Mouse (Mus musculus): ENCODE results near the gene Fxyd2. TPM values are rescaled to one million over a fixed set of nuclear protein-coding genes. Genes with fewer than 3 reads are reported as not detected.
A peak's percentile ranks its signal among the peaks of the same experiment; 100 is the strongest.

The Fxyd2 gene
- polyA plus RNA-seq, 1 experiment from 2014 or later, result 12.7 TPM

DNA sequence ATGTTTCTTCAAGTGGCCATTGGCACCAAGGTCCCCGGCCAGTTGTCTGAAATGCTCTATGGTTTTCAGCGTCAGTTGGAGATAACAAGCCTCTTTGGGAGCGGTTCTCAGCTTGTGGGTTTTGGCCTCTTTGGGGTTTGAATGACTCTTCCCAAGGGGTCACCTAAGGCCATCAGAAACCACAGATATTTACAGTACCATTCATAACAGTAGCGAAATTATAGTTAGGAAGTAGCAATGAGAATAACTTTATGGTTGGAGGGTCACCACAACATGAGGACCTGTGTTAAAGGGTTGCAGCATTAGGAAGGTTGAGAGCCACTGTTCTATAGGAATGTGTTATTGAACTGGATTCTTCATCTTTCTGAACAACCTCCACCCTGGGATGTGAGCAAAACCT lies 51.9 kb downstream of the Fxyd2 start:
- Histone ChIP-seq H3K27me3 (ENCODE audit: control insufficient read depth, insufficient read depth, low read length) (no peaks in the 10 kb centered on the region), H3K4me2 (replicated peaks) (no peak overlapping the region), H3K9me3 (ENCODE audit: control insufficient read depth, low read length) (no peaks in the 10 kb centered on the region), H3K4me1 (replicated peaks; ENCODE audit: control insufficient read depth, insufficient read depth, low read length) (peaks cover 12% of the 10 kb centered on the region; the same call in 1 of the 2 replicates), H3K9ac (no peak overlapping the region), H3K4me3 (replicated peaks; ENCODE audit: low read length) (no peak overlapping the region), H3K27ac (no peak overlapping the region), H3K36me3 (replicated peaks; ENCODE audit: control insufficient read depth, insufficient read depth) (peaks cover 13% of the 10 kb centered on the region; the same call in 1 of the 2 replicates)
- WGBS, result 96% methylated on average over 4 of the region's 4 CpGs
- ATAC-seq (ENCODE audit: low FRiP score) (no peak), DNase-seq (ENCODE audit: low spot score) (no peak)

DNA sequence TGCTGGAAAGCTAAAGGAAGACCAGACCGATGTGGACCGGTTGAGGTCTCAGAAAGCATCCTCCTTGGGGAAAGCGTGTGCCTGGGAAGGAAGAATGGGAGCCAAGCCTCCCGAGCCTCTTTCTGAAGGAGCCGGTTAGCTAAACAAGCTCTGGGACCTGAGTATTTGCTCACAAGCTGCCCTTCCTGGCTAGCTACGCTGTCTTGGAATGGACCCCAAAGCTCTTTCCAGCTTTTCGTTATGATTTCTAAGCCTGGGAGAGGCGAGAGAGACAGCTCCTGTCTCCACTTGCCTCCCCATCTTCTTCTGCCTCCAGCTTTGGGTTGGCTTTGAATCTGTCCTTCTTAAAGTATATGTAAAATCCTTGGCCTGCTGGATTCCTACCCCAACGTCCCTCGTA lies 54.6 kb downstream of the Fxyd2 start:
- no peak overlapping the region for H3K4me2 ChIP-seq (replicated peaks)
- DNase-seq (ENCODE audit: low spot score), result no peak
- no peak overlapping the region for H3K9ac ChIP-seq
- H3K27ac ChIP-seq, result peak overlapping the region; percentile 68
- no peaks in the 10 kb centered on the region for H3K9me3 ChIP-seq (ENCODE audit: control insufficient read depth, low read length)
- peaks cover 15% of the 10 kb centered on the region; the same call in 1 of the 2 replicates for H3K4me1 ChIP-seq (replicated peaks; ENCODE audit: control insufficient read depth, insufficient read depth, low read length)
- H3K4me3 ChIP-seq (replicated peaks; ENCODE audit: low read length), result no peak overlapping the region
- no peak for ATAC-seq (ENCODE audit: low FRiP score)
- no peaks in the 10 kb centered on the region for H3K27me3 ChIP-seq (ENCODE audit: control insufficient read depth, insufficient read depth, low read length)
- H3K36me3 ChIP-seq (replicated peaks; ENCODE audit: control insufficient read depth, insufficient read depth), result peaks cover 13% of the 10 kb centered on the region; the same call in 1 of the 2 replicates
- 87% methylated on average over 10 of the region's 10 CpGs for WGBS

DNA sequence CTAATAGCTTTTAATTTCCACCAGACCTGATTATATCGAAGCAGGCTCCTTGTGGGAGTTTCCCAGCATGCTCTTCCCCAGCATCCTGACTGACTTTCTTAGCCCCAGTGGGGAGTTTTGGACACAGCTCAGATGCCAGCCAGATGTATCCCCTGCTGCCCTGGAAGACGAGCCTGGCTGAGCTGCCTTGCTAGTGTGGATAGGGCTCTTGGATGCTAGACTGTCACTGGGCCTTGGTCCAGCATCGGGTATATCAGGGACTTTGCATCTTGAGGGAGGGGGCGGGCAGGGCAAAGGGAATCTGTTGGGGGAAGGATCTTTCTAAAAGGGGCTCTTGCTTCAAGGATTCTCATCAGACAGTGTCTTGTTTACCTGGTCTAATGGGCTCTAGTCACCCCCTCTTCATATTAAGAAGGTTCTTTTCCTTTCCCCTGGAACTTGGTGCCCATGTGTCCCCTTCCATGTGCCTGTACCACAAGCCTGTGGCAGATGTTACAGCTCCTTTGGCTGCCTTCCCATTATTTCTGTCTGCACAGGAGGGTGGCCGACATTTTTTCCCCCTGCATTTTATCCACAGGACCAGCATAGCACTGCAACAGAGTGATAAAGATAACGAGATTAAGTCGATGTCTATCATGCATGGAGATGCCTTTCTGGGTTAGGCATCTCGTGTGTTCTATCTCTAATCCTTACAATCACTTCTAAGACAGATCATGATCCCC lies 55.6 kb downstream of the Fxyd2 start:
- H3K9ac ChIP-seq, result no peak overlapping the region

DNA sequence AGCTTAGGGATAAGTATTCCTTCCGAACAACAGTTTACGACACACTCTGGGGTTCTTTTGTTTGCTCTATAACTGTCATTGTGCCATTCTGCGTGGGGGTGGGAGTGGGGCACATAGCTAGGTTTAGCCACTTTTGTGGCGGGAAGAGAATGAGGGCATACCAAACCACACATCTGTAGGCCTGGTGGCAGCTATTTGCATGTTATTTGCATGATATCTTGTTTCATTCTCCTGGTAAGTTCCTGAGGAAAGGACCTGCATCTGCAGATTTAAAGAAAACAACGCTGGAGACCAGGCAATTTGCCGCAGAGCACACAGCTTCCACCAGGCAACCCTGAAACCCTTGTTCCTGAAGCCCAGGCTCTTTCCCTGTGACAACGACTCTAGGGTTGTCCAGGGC lies 57.7 kb downstream of the Fxyd2 start:
- Histone ChIP-seq H3K27ac (no peak overlapping the region), H3K4me3 (replicated peaks; ENCODE audit: low read length) (no peak overlapping the region), H3K36me3 (replicated peaks; ENCODE audit: control insufficient read depth, insufficient read depth) (peaks cover 4% of the 10 kb centered on the region; the same call in 1 of the 2 replicates), H3K9me3 (ENCODE audit: control insufficient read depth, low read length) (no peaks in the 10 kb centered on the region), H3K4me2 (replicated peaks) (no peak overlapping the region), H3K4me1 (replicated peaks; ENCODE audit: control insufficient read depth, insufficient read depth, low read length) (peaks cover 15% of the 10 kb centered on the region; the same call in 1 of the 2 replicates), H3K9ac (no peak overlapping the region), H3K27me3 (ENCODE audit: control insufficient read depth, insufficient read depth, low read length) (no peaks in the 10 kb centered on the region)
- no peak for DNase-seq (ENCODE audit: low spot score)
- WGBS, result 37% methylated on average over 7 of the region's 7 CpGs
- no peak for ATAC-seq (ENCODE audit: low FRiP score)

More for the DNA sequence above, 55.6 kb downstream of the Fxyd2 start:
- no peak for DNase-seq (ENCODE audit: low spot score)
- WGBS, result 50% methylated on average over 8 of the region's 8 CpGs
- Histone ChIP-seq H3K4me1 (replicated peaks; ENCODE audit: control insufficient read depth, insufficient read depth, low read length) (peaks cover 15% of the 10 kb centered on the region; the same call in 1 of the 2 replicates), H3K27ac (peak overlapping the region; percentile 68), H3K9me3 (ENCODE audit: control insufficient read depth, low read length) (no peaks in the 10 kb centered on the region), H3K4me2 (replicated peaks) (no peak overlapping the region), H3K4me3 (replicated peaks; ENCODE audit: low read length) (no peak overlapping the region), H3K36me3 (replicated peaks; ENCODE audit: control insufficient read depth, insufficient read depth) (peaks cover 13% of the 10 kb centered on the region; the same call in 1 of the 2 replicates), H3K27me3 (ENCODE audit: control insufficient read depth, insufficient read depth, low read length) (no peaks in the 10 kb centered on the region)
- ATAC-seq (ENCODE audit: low FRiP score), result peak; percentile 34; the same call in 1 of the 2 replicates

DNA sequence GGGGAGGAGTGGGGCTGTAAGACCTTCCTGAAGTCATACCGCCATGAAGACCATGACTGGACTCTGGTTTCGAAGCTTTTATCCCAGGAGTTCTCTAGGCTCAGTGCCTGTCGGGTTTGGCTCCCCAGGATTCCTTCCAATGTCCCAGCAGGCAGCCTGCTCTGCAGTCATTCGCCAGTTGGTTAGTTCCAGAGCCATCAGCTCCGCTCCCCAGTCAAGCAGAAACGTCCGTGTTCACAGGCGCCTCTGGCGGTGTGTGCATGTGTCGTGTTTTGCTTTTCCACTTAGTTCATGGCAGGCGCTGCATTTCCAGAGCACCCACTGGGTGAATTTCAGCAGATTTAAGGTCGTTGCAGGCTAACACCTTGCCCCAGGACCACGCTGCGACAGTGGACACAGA lies 58.9 kb downstream of the Fxyd2 start:
- H3K4me3 ChIP-seq (replicated peaks; ENCODE audit: low read length), result no peak overlapping the region
- no peak for ATAC-seq (ENCODE audit: low FRiP score)
- H3K9me3 ChIP-seq (ENCODE audit: control insufficient read depth, low read length), result no peaks in the 10 kb centered on the region
- 54% methylated on average over 14 of the region's 14 CpGs for WGBS
- no peaks in the 10 kb centered on the region for H3K27me3 ChIP-seq (ENCODE audit: control insufficient read depth, insufficient read depth, low read length)
- no peak overlapping the region for H3K9ac ChIP-seq
- H3K4me1 ChIP-seq (replicated peaks; ENCODE audit: control insufficient read depth, insufficient read depth, low read length), result peaks cover 15% of the 10 kb centered on the region; the same call in 1 of the 2 replicates
- no peak overlapping the region for H3K4me2 ChIP-seq (replicated peaks)
- H3K27ac ChIP-seq, result no peak overlapping the region
- DNase-seq (ENCODE audit: low spot score), result no peak
- H3K36me3 ChIP-seq (replicated peaks; ENCODE audit: control insufficient read depth, insufficient read depth), result peaks cover 4% of the 10 kb centered on the region; the same call in 1 of the 2 replicates

Other genes starting within 250 kb of the Fxyd2 start
- gene BC049352, start 217.7 kb upstream of the Fxyd2 start, polyA plus RNA-seq (2014; fragmentation: Nextera tagmentation; extraction: Ambion mirVana), result not detected in 2 replicates
- not detected in 2 replicates for gene Tmprss4, start 195.6 kb upstream of the Fxyd2 start, polyA plus RNA-seq (2014; fragmentation: Nextera tagmentation; extraction: Ambion mirVana)
- 0.68 and 0.85 TPM in 2 replicates for gene Il10ra, start 130.5 kb upstream of the Fxyd2 start, polyA plus RNA-seq (2014; fragmentation: Nextera tagmentation; extraction: Ambion mirVana)
- not detected in 2 replicates for gene Tmprss13, start 80.6 kb upstream of the Fxyd2 start, polyA plus RNA-seq (2014; fragmentation: Nextera tagmentation; extraction: Ambion mirVana)
- gene Fxyd6, start 29.5 kb upstream of the Fxyd2 start, polyA plus RNA-seq (2014; fragmentation: Nextera tagmentation; extraction: Ambion mirVana), result 377 and 410 TPM in 2 replicates
- gene Dscaml1, start 27.0 kb downstream of the Fxyd2 start, polyA plus RNA-seq (2014; fragmentation: Nextera tagmentation; extraction: Ambion mirVana), result 13.2 and 15.1 TPM in 2 replicates